Mouse (Mus musculus): Measurements from ENCODE around the gene Rps9.
"Not testable (repeated sequence)": the region's sequence is repeated elsewhere in the genome, so short reads cannot be mapped to it uniquely, and the experiment has no call there.

Gene Rps9

DNA sequence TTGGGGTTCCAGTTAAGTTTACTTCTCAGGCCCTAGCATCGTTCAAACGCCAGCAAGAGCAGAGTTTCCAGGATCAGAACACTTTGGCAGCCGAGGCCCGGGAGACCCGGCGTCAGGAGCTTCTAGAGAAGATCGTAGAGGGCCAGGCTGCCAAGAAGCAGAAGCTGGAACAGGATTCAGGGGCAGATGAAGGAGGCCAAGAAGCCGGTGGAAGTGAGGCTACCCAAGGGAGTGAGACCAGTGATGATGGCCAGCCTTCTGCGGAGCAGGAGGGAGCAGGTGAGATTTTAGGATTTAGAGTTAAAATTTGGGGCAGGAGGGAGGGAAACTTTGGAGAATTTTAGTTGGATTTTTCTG, 8.9 kb upstream of the Rps9 start:
- in situ Hi-C loops (cut with MboI): not testable (repeated sequence)

DNA sequence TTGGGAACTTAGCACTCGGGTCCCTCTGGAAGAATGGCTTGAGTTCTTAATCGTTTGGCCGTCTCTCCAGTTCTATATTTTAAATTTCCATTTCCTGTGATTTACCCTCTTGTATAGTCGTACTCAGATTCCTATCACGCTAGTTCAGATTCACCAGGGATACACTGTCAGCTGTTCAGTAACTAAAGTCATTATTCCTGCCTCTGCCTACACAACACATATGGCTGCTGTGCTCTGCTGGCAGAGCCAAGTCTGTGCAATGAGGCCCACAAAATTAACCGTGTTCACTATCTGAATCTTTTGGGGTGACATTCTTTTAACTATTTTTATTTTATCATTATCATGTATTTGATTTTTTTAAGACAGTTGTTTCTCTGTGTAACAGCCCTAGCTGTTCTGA, 5.3 kb upstream of the Rps9 start:
- in situ Hi-C loops (cut with MboI): no loop called here

DNA sequence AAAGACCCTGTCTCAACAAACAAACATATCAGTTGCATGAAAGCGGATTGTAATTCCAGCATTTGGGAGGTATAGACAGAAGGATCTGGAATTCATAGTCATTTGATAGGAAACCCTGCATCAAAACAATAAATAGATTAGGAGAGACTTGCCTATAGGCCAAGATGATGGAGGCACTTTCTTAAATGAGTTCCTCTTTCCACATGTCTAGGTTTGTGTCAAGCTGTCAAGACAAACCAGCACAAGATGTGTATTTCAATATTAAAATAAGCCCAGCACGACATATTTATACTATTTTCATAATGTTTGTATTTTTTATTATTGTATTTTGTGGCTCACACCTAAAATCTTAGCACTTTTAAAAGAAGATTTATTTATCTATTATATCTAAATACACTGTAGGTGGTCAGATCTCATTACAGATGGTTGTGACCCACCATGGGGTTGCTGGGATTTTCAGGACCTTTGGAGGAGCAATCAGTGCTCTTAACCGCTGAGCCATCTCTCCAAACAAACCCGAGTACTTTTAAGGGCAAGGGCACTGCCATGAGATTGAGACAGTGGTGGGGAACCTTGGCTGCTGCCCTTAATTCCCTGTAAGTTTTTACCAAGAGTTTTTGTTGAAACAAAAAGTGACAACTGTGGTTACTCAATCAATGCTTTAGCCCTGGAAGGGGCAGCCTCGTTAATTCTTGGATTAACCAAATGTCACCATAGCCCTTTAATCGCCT, 480 bp upstream of the Rps9 start:
- in situ Hi-C loops (cut with MboI): no loop called here

DNA sequence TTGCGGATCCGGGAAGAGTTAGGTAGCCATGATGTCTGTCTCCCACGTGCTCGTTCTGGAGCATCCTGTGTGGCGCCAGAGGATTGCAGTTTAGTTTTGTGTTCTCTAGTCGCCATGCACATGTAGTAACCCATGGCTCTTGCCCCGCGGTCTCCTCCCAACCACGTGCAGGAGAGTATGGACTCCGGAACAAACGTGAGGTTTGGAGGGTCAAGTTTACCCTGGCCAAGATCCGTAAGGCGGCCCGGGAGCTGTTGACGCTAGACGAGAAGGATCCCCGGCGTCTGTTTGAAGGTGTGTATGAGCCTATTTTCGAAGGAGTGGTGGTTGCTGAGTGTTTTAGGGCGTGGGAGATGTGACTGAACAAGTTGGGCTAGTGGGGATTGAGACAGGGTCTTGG, 682 bp downstream of the Rps9 start:
- in situ Hi-C loops (cut with MboI): no loop called here

DNA sequence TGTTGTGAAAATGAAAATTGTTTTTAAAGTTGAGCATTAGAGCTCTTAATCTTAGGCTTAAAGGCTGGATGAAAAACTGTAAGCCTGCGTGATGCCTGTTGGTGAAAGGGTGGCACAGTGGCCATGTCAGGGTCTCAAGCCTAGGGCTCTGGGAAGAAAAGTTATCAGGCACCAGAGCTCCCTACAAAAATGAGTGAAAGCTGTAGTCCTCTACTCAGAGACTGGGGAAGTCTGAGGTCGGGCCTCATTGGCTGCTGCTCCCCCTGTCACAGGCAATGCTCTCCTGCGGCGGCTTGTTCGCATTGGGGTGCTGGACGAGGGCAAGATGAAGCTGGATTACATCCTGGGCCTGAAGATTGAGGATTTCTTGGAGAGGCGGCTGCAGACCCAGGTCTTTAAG, 1.7 kb downstream of the Rps9 start:
- in situ Hi-C loops (cut with MboI): not testable (repeated sequence)

DNA sequence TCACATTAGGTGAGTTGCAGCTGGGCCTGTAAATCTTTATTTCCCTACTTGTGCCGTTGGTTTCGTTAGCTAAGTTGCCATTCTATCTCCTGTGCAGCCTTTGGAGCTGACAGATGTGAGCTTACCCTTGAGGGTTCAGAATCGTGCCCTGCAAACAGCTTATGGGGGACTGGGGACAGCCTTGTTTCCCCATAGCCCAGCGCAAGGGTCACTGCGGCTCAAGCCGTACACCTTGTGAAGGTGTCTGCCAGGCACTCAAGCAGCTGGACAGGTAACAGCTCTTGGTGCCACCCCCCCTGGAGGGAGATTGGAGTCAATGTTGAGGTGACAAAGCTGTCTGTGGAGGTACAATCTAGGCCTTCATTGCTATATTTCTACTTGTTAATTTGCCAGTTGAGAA, 2.1 kb downstream of the Rps9 start:
- in situ Hi-C loops (cut with MboI): no loop called here

DNA sequence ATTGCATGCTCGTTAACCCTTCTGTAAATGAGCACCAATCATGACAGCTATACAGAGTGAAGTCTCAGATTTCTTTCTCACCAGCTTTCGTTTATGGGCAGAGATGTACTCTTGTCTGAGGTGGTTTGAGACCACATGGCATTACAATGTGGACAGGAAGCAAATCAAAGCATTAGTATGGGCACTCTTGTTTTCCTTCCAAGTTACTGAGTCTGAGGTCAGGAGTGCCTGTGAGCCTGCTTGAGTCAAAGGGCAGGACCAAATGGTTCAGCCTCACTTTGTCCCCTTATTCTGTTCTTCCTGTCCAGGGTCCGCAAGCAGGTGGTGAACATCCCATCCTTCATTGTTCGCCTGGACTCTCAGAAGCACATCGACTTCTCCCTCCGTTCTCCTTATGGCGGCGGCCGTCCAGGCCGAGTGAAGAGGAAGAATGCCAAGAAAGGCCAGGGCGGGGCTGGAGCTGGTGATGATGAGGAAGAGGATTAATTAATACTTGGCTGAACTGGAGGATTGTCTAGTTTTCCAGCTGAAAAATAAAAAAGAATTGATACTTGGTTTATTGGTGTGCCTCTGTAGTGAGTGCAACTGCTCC, 2.6 kb downstream of the Rps9 start:
- in situ Hi-C loops (cut with MboI): no loop called here

DNA sequence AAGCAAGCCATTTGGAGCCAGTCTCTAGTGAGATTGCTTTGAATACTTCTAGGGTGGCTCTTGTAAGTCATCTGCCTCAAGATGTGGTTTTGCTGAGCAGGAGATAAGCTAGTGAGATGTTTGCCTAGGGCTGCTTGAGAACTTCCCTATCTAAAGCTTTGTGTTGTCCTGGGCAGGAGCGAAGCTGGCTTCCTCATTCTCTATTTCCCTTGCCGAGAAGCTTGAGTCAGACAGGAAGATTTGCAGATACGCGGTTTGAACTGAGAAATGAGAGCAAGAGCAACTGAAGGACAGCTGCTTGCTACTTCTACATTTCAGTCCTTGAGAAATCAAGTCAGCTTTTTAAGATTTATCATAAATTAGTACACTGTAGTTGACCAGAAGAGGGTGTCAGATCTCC, 3.2 kb downstream of the Rps9 start:
- in situ Hi-C loops (cut with MboI): no loop called here

DNA sequence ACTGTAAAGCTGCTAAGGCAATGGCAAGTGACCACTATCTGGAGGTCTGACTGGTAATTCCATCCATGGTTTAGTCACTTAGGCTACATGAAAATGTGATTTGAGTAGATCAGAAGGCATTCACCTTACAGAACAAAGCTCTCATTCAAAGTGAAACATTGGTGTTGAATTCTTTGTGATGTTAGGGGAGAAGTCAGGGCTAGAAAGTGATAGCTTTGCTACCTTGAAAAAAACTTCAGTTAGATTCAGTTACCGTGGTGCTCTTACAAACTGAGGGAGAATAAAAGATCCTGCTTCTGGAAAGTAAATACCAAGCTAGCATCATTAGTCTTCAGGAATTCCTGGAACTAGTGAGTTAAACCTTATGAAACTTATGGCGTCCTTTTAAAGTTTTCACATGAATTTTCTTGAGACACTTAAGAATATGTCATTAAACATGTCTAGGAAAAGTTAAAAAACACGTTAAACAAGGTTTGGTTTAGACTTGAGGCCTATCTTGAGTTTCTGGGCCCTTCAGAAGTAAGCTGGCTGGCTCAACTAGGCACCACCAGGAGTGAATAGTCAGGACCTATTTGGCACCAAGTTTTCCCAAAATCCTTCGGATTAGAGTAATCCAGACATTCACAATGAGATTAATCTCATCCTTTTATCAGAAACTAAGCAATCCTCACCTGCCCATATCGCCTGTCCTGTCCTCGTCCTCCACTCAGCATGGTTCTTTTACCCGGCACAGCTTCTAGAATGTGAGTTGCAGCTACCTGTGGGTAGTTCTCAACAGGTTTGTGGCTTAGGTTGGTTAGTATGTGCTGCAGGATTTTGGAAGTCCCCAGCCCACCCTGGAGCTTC, 4.0 kb downstream of the Rps9 start:
- in situ Hi-C loops (cut with MboI): no loop called here

DNA sequence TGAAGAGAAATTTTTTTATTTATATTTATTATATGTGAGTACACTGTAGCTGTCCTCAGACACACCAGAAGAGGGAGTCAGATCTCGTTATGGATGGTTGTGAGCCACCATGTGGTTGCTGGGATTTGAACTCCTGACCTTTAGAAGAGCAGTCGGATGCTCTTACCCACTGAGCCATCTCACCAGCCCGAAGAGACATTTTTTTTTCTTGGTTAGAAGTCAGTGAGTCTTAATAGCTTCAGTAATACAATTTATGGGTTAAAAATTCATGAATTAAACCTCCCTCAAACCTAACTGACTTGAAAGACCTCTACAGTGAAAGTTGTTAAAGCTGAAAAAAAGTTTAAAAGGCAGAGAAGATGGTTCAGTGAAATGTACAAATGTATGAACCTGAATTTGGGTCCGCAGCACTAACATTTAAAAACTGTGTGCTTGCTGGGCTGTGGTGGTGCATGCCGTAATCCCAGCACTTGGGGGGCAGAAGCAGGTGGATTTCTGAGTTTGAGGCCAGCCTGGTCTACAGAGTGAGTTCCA, 4.7 kb downstream of the Rps9 start:
- in situ Hi-C loops (cut with MboI): not testable (repeated sequence)

DNA sequence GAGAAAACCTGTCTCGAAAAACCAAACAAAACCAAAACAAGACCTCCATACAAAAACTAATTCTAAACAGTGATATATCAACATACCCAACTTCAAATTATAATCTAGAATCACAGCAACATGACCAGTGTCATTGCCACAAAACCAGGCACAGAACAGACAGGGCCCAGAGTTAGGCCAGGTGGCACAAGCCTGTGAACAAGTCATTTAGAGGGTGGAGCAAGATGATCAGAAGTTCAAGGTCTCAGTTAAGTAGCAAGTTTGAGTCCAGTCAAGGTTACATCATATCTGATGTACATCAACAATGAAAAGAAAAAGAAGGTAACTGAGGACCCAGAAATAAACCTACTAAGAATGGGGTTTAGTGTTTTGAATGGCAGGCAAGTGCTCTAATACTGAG, 5.2 kb downstream of the Rps9 start:
- in situ Hi-C loops (cut with MboI): no loop called here

DNA sequence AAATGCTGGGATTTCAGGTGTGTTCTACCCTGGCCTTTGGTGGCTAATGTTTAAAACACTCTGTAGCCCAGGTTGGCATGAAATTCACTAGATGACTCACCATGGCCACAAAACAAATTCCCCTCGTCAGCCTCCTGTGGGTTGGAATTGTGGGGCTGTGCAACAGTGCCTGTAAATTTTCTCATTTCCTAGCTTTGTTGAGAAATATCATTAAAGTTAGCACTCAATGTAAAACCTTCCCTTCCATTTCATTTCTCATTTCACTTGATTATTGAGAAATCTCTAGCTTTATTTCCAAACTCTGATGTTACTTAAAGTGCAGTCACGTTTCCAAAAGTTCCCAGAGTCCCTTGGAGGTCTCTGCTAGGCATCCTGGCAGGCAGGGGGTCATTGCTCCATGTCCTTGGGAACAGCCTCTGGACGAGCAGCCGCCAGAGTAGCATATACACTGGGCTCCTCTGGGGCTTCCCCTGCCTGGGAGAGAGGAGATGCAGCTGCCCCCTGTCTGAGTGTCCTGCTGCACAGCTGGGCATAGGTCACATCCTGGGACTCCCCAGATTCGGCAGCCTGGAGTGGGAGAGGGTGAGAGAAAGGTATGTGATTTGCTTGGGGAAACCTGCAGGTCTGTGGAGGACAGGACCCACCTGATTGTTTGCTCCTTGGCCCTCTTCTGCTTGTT, 8.6 kb downstream of the Rps9 start:
- in situ Hi-C loops (cut with MboI): no loop called here

DNA sequence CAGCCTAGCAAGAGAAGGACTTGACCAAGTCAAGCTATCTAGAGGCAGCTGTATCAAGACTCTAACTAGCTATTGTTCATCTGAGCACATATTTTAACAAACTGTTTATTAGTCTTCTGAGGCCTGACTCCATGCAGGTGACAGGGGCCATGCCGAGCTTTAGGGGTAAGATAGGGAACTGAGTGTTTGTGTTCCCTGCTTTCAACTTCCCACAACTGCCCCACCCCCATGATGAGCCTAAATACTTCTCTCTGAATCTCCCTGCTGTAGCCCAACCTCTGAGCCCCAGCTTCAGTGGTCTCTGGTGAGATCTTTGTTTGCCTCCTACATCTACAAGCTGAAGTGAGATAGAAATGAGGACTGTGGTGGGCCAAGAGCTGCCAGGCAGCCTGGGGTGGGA, 11.5 kb downstream of the Rps9 start:
- in situ Hi-C loops (cut with MboI): no loop called here

DNA sequence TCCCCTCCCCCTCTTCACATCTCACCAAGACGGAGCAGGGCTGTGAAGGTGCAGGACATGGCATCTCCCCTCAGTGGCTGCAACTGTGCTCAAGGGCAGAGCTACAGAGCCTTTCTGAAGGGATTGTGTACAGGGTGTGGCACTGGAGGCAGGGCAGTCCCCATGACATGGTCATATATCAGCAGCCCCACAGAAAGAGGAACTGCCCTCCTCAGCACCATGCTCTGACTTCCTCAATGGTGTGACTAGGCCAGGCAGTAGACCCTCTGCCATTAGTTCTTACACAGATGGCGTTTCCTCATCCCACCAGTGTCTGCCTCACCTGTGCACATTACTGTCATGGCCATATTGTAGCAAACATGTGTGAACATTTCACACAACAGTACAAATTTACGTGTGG, 16.5 kb downstream of the Rps9 start, which contains the start of gene Pirb:
TSS of gene Pirb (minus strand) at position 124 of the 400 bp plus-strand sequence.
- in situ Hi-C loops (cut with MboI): not testable (repeated sequence)

DNA sequence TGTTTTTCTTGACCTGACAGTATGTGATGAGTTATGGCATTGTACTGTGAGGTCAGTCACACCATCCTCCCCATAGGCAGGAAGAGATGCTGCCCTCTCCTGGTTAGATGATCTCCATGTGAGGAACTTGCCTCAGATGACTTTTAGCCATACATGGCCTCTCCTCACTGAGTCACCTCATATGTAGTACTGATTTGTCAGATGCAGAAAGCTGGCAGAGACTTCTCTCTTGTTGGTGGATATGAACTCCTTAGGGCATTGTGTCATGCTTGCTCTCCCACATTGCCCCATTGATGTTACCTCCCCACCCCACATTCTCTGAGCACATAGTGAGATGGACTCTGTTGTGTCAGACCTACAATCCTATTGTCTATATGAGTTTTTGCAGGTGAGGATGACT, 21.7 kb downstream of the Rps9 start:
- in situ Hi-C loops (cut with MboI): not testable (repeated sequence)

DNA sequence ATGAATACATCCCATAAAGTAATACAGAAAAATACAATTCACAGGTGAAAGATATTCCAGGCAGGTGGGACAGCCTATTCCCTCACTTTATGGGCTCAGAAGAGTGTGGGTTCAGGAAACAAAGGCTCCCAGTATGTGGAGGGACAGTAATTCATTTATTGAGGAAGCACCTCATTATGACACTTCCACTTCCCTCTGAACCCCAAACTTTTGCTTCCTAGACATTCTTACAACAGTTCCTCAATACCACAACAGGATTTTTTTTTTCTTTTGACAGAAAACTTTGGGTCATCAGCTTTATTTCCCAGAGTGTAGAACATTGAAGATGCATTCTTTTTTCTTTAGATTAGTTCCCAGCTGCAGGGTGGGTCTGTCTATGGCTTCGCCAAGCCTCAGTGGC, 28.9 kb downstream of the Rps9 start:
- in situ Hi-C loops (cut with MboI): not testable (repeated sequence)
